Mouse (Mus musculus) erythroblast, embryonic 14.5 days (primary cell): ENCODE measurements around the gene Fndc7.

Source experiments
- GATA1 ChIP-seq: IDR thresholded peaks from 2 replicates; pipeline ENCODE4 v1.6.1; 2012; ENCODE audit warnings: low read length, inconsistent platforms, mixed read lengths
- TAL1 ChIP-seq: IDR thresholded peaks from 3 replicates; pipeline ENCODE4 v1.6.1; 2012; ENCODE audit warnings: low read length, inconsistent platforms, mixed read lengths

GRCm38 (mm10) chr3:108805622-108806021 is 84.2 kb downstream of the Fndc7 start:
- TF ChIP-seq TAL1 = no peak
- no peak for TF ChIP-seq GATA1
